In genomic region chr5:120097042-120097441, GRCm38 (mm10) we compare ENCODE assay signal across 24 mouse cellular contexts. TPM values are rescaled to one million over a fixed set of nuclear protein-coding genes. Genes with fewer than 3 reads are reported as not detected.
DNase-seq lines count a peak whose midpoint lies in the region; ATAC-seq and TF ChIP-seq lines count a peak whose summit lies in the region.
"Had no signal": no experiment of that assay in that cellular context is flagged by ENCODE, and none has a peak within 500 bp of the region (broad histone marks: within the 10 kb centered on the region; RNA-seq: fewer than 3 reads in every experiment).

No protein-coding gene starts in this region.

- no peak for ATAC-seq in cerebellum, adult (ENCODE audit: insufficient number of reproducible peaks, low FRiP score, low TSS enrichment)
- no peak for ATAC-seq in forebrain, embryonic 14.5 days
- ATAC-seq: activated CD4-positive, CD25-positive, alpha-beta regulatory T cell, adult 4 months; liver, postnatal 0 days; Patski had no signal

- no peak for TF ChIP-seq POLR2A in lung, adult 2 months (IDR thresholded peaks at IDR 0.05; ENCODE audit: borderline replicate concordance, extremely low read depth, low read depth, low read length)

- no peaks in the 10 kb centered on the region for H3K4me1 ChIP-seq in lung, adult 2 months (ENCODE audit: control insufficient read depth, insufficient read depth, low read length)
- H3K4me1 ChIP-seq in limb, embryonic 10.5 days = peaks cover 9% of the 10 kb centered on the region
- H3K4me1 ChIP-seq in forebrain, embryonic 14.5 days (ENCODE audit: control insufficient read depth, insufficient read depth, low read length) = no peaks in the 10 kb centered on the region
- H3K4me1 ChIP-seq: hindbrain, embryonic 13.5 days; midbrain, embryonic 10.5 days had no signal

- H3K9me3 ChIP-seq in limb, embryonic 10.5 days (replicated peaks) = no peaks in the 10 kb centered on the region
- no peaks in the 10 kb centered on the region for H3K9me3 ChIP-seq in forebrain, embryonic 14.5 days (replicated peaks; ENCODE audit: control insufficient read depth, low read length)
- H3K9me3 ChIP-seq: embryonic facial prominence, embryonic 15.5 days; hindbrain, embryonic 13.5 days; midbrain, embryonic 10.5 days had no signal

- H3K27ac ChIP-seq in limb, embryonic 10.5 days = peak overlapping the region; percentile 26; the same call in 1 of the 2 replicates
- H3K27ac ChIP-seq in forebrain, embryonic 14.5 days (ENCODE audit: low read depth, low read length) = no peak overlapping the region
- H3K27ac ChIP-seq: embryonic facial prominence, embryonic 15.5 days; hindbrain, embryonic 13.5 days; midbrain, embryonic 10.5 days had no signal

- no peak overlapping the region for H3K4me3 ChIP-seq in lung, adult 2 months (replicated peaks; ENCODE audit: extremely low read depth, low read depth, low read length)
- peak overlapping the region; percentile 7; the same call in 1 of the 2 replicates for H3K4me3 ChIP-seq in limb, embryonic 10.5 days
- H3K4me3 ChIP-seq in forebrain, embryonic 14.5 days (ENCODE audit: low read depth, low read length) = no peak overlapping the region
- H3K4me3 ChIP-seq: embryonic facial prominence, embryonic 15.5 days; heart, embryonic 12.5 days; hindbrain, embryonic 13.5 days; midbrain, embryonic 10.5 days had no signal

- DNase-seq in lung, adult 18-20 months = peak; percentile 16 to 33
- no peak for DNase-seq in lung, adult 2 months
- DNase-seq in limb, embryonic 10.5 days (ENCODE audit: low spot score) = peak; percentile 86
- DNase-seq in lung, postnatal 10 days = peak; percentile 75
- no peak for DNase-seq in right cerebral cortex, postnatal 4 days
- no peak for DNase-seq in adipocyte (ENCODE audit: low spot score)
- no peak for DNase-seq in forebrain, embryonic 14.5 days (ENCODE audit: low spot score)
- DNase-seq: adrenal gland, postnatal 14 days; cerebellum, adult 18-20 months; cerebellum, postnatal 36 days; heart, adult 11 months; heart, postnatal 14 days; kidney, adult 9 months; kidney, postnatal 4 days; layer of hippocampus, adult 9-11 months; liver, postnatal 0 days; thymus, adult 2 months had no signal

- H3K36me3 ChIP-seq in limb, embryonic 10.5 days = no peaks in the 10 kb centered on the region
- no peaks in the 10 kb centered on the region for H3K36me3 ChIP-seq in forebrain, embryonic 14.5 days (ENCODE audit: control insufficient read depth, insufficient read depth, low read length)
- H3K36me3 ChIP-seq: embryonic facial prominence, embryonic 15.5 days; heart, embryonic 12.5 days; hindbrain, embryonic 13.5 days; midbrain, embryonic 10.5 days had no signal

- H3K4me2 ChIP-seq in forebrain, embryonic 14.5 days (ENCODE audit: low read length) = no peak overlapping the region
- H3K4me2 ChIP-seq: embryonic facial prominence, embryonic 15.5 days; heart, embryonic 12.5 days; hindbrain, embryonic 13.5 days had no signal

- 24% methylated on average over 9 of the region's 9 CpGs for WGBS in lung, adult 2 months
- 23% methylated on average over 9 of the region's 9 CpGs for WGBS in limb, embryonic 10.5 days
- 73% methylated on average over 9 of the region's 9 CpGs for WGBS in forebrain, embryonic 14.5 days

- no peak overlapping the region for H3K9ac ChIP-seq in forebrain, embryonic 14.5 days (ENCODE audit: low read length)
- H3K9ac ChIP-seq: embryonic facial prominence, embryonic 15.5 days; heart, embryonic 12.5 days; hindbrain, embryonic 13.5 days; liver, postnatal 0 days had no signal

- H3K27me3 ChIP-seq in limb, embryonic 10.5 days (ENCODE audit: low read depth, poor library complexity, severe bottlenecking) = peaks cover 14% of the 10 kb centered on the region
- no peaks in the 10 kb centered on the region for H3K27me3 ChIP-seq in forebrain, embryonic 14.5 days (replicated peaks; ENCODE audit: control insufficient read depth, insufficient read depth, low read length)
- H3K27me3 ChIP-seq: Patski had no signal

- TF ChIP-seq CTCF in lung, adult 2 months (IDR thresholded peaks at IDR 0.05; ENCODE audit: insufficient read depth, low read length) = no peak

RNA-seq across cellular contexts. Expression of gene Rbm19, which starts 19.2 kb away (rescaled TPM):
- 10.0 and 10.3 TPM in 2 replicates for polyA plus RNA-seq in lung, adult 2 months (2012; rRNA removed)
- 37.4 and 45.1 TPM in 2 replicates for polyA plus RNA-seq in limb, embryonic 10.5 days (2016; fragmentation: Nextera tagmentation; extraction: Ambion mirVana)
- 12.8 and 15.0 TPM in 2 replicates for polyA plus RNA-seq in forebrain, embryonic 14.5 days (2014; fragmentation: Nextera tagmentation; extraction: Ambion mirVana)

Comparison
In these comparisons a context has a peak if more than half of its experiments do, and no peak if none do; other contexts are left out.
1. DNase-seq: peak in lung, adult 18-20 months (2 of 2), limb, embryonic 10.5 days (single experiment) and lung, postnatal 10 days (single experiment); none in lung, adult 2 months (single experiment), right cerebral cortex, postnatal 4 days (single experiment), adipocyte (single experiment) and forebrain, embryonic 14.5 days (single experiment).